Mouse (Mus musculus): ENCODE measurements at regions not wholly inside any gene's neighbourhood (a gene's known extent, or its start where the extent isn't known, plus 50 kb on each side); places are given as distances from the start of the nearest gene placed in this dataset.

- Histone ChIP-seq H3K36me3 (ENCODE audit: insufficient read depth) (no peaks in the 10 kb centered on the region), H3K4me1 (ENCODE audit: insufficient read depth) (peaks cover 6% of the 10 kb centered on the region; the same call in 1 of the 2 replicates), H3K4me2 (ENCODE audit: low read depth) (peak overlapping the region; percentile 10; the same call in 1 of the 2 replicates), H3K27me3 (ENCODE audit: insufficient read depth, low read length) (no peaks in the 10 kb centered on the region), H3K9ac (no peak overlapping the region), H3K27ac (ENCODE audit: low read depth, low read length) (no peak overlapping the region; the same call in 1 of the 2 replicates), H3K4me3 (ENCODE audit: low read depth, low read length) (no peak overlapping the region), H3K9me3 (ENCODE audit: low read length) (0 out of 2 replicates have a peak, but pooled peaks cover 3% of the 10 kb centered on the region)
- 25% methylated on average over 11 of the region's 11 CpGs for WGBS
- DNase-seq, result no peak
- TF ChIP-seq CTCF (IDR thresholded peaks at IDR 0.05; ENCODE audit: low read depth), result no peak
- no peak for ATAC-seq
Measured at GRCm38 (mm10) chr13:28859829-28860427, 93.6 kb downstream of the Sox4 start.

GRCm38 (mm10) chr13:28858001-28858400 lies 95.5 kb downstream of the Sox4 start:
- H3K27ac ChIP-seq (ENCODE audit: low read depth, low read length), result peak overlapping the region; percentile 21; the same call in 1 of the 2 replicates
- 89% methylated on average over 6 of the region's 6 CpGs for WGBS
- no peak overlapping the region for H3K9ac ChIP-seq
- ATAC-seq (no peak), DNase-seq (no peak)
- no peaks in the 10 kb centered on the region for H3K27me3 ChIP-seq (ENCODE audit: insufficient read depth, low read length)
- H3K9me3 ChIP-seq (ENCODE audit: low read length), result 0 out of 2 replicates have a peak, but pooled peaks cover 3% of the 10 kb centered on the region
- no peaks in the 10 kb centered on the region for H3K36me3 ChIP-seq (ENCODE audit: insufficient read depth)
- TF ChIP-seq CTCF (IDR thresholded peaks at IDR 0.05; ENCODE audit: low read depth), result no peak
- peaks cover 6% of the 10 kb centered on the region; the same call in 1 of the 2 replicates for H3K4me1 ChIP-seq (ENCODE audit: insufficient read depth)
- no peak overlapping the region for H3K4me2 ChIP-seq (ENCODE audit: low read depth)
- no peak overlapping the region for H3K4me3 ChIP-seq (ENCODE audit: low read depth, low read length)

GRCm38 (mm10) chr13:28857201-28857600 lies 96.3 kb downstream of the Sox4 start:
- Histone ChIP-seq H3K4me2 (ENCODE audit: low read depth) (no peak overlapping the region), H3K9ac (no peak overlapping the region), H3K9me3 (ENCODE audit: low read length) (no peaks in the 10 kb centered on the region), H3K27me3 (ENCODE audit: insufficient read depth, low read length) (no peaks in the 10 kb centered on the region), H3K4me1 (ENCODE audit: insufficient read depth) (peaks cover 6% of the 10 kb centered on the region; the same call in 1 of the 2 replicates), H3K27ac (ENCODE audit: low read depth, low read length) (no peak overlapping the region), H3K36me3 (ENCODE audit: insufficient read depth) (no peaks in the 10 kb centered on the region), H3K4me3 (ENCODE audit: low read depth, low read length) (no peak overlapping the region)
- ATAC-seq, result peak; percentile 91
- WGBS, result 60% methylated on average over 6 of the region's 6 CpGs
- no peak for TF ChIP-seq CTCF (IDR thresholded peaks at IDR 0.05; ENCODE audit: low read depth)
- peak; percentile 58 for DNase-seq

GRCm38 (mm10) chr13:28856472-28856871 lies 97.0 kb downstream of the Sox4 start:
- no peak for DNase-seq
- peaks cover 6% of the 10 kb centered on the region; the same call in 1 of the 2 replicates for H3K4me1 ChIP-seq (ENCODE audit: insufficient read depth)
- H3K27ac ChIP-seq (ENCODE audit: low read depth, low read length), result peak overlapping the region; percentile 2; the same call in 1 of the 2 replicates
- H3K4me2 ChIP-seq (ENCODE audit: low read depth), result no peak overlapping the region
- no peak overlapping the region for H3K4me3 ChIP-seq (ENCODE audit: low read depth, low read length)
- 69% methylated on average over 4 of the region's 4 CpGs for WGBS
- H3K36me3 ChIP-seq (ENCODE audit: insufficient read depth), result no peaks in the 10 kb centered on the region
- no peak overlapping the region for H3K9ac ChIP-seq
- no peak for ATAC-seq
- no peak for TF ChIP-seq CTCF (IDR thresholded peaks at IDR 0.05; ENCODE audit: low read depth)
- no peaks in the 10 kb centered on the region for H3K9me3 ChIP-seq (ENCODE audit: low read length)
- no peaks in the 10 kb centered on the region for H3K27me3 ChIP-seq (ENCODE audit: insufficient read depth, low read length)

GRCm38 (mm10) chr13:28854247-28854646 lies 99.3 kb downstream of the Sox4 start:
- 58% methylated on average over 9 of the region's 9 CpGs for WGBS
- Histone ChIP-seq H3K4me3 (ENCODE audit: low read depth, low read length) (no peak overlapping the region), H3K9ac (no peak overlapping the region), H3K27ac (ENCODE audit: low read depth, low read length) (no peak overlapping the region), H3K36me3 (ENCODE audit: insufficient read depth) (no peaks in the 10 kb centered on the region), H3K4me2 (ENCODE audit: low read depth) (no peak overlapping the region), H3K9me3 (ENCODE audit: low read length) (no peaks in the 10 kb centered on the region), H3K4me1 (ENCODE audit: insufficient read depth) (no peaks in the 10 kb centered on the region; the same call in 1 of the 2 replicates), H3K27me3 (ENCODE audit: insufficient read depth, low read length) (no peaks in the 10 kb centered on the region)
- TF ChIP-seq CTCF (IDR thresholded peaks at IDR 0.05; ENCODE audit: low read depth), result no peak
- ATAC-seq (no peak), DNase-seq (no peak)

GRCm38 (mm10) chr13:28848305-28848704 lies 105.2 kb downstream of the Sox4 start:
- no peak for TF ChIP-seq CTCF (IDR thresholded peaks at IDR 0.05; ENCODE audit: low read depth)
- H3K4me2 ChIP-seq (ENCODE audit: low read depth), result no peak overlapping the region
- no peaks in the 10 kb centered on the region; the same call in 1 of the 2 replicates for H3K4me1 ChIP-seq (ENCODE audit: insufficient read depth)
- DNase-seq, result no peak
- WGBS, result 85% methylated on average over 5 of the region's 5 CpGs
- no peaks in the 10 kb centered on the region for H3K9me3 ChIP-seq (ENCODE audit: low read length)
- H3K9ac ChIP-seq, result no peak overlapping the region
- no peak overlapping the region for H3K27ac ChIP-seq (ENCODE audit: low read depth, low read length)
- H3K4me3 ChIP-seq (ENCODE audit: low read depth, low read length), result no peak overlapping the region
- H3K27me3 ChIP-seq (ENCODE audit: insufficient read depth, low read length), result no peaks in the 10 kb centered on the region
- no peak for ATAC-seq
- no peaks in the 10 kb centered on the region for H3K36me3 ChIP-seq (ENCODE audit: insufficient read depth)

GRCm38 (mm10) chr13:28847478-28847877 lies 106.0 kb downstream of the Sox4 start:
- H3K9me3 ChIP-seq (ENCODE audit: low read length), result no peaks in the 10 kb centered on the region
- H3K4me1 ChIP-seq (ENCODE audit: insufficient read depth), result no peaks in the 10 kb centered on the region; the same call in 1 of the 2 replicates
- H3K27me3 ChIP-seq (ENCODE audit: insufficient read depth, low read length), result no peaks in the 10 kb centered on the region
- no peak overlapping the region for H3K27ac ChIP-seq (ENCODE audit: low read depth, low read length)
- no peak overlapping the region for H3K4me3 ChIP-seq (ENCODE audit: low read depth, low read length)
- 21% methylated on average over 3 of the region's 3 CpGs for WGBS
- DNase-seq, result peak; percentile 63
- no peak for TF ChIP-seq CTCF (IDR thresholded peaks at IDR 0.05; ENCODE audit: low read depth)
- ATAC-seq, result peak; percentile 60; the same call in 1 of the 2 replicates
- no peak overlapping the region for H3K9ac ChIP-seq
- no peak overlapping the region for H3K4me2 ChIP-seq (ENCODE audit: low read depth)
- H3K36me3 ChIP-seq (ENCODE audit: insufficient read depth), result no peaks in the 10 kb centered on the region
